Mouse (Mus musculus) lung, postnatal 0 days (tissue): Measurements from ENCODE around the gene Olfr768. TPM values are rescaled to one million over a fixed set of nuclear protein-coding genes. Genes with fewer than 3 reads are reported as not detected.
"Not testable (repeated sequence)": the region's sequence is repeated elsewhere in the genome, so short reads cannot be mapped to it uniquely, and the experiment has no call there.

Source experiments
- ATAC-seq: fragments of 200-750 bp; cut with Nextera tagmentation; 2 replicates; pipeline ENCODE4 v1.8.0; 2017; ENCODE audit warnings: moderate library complexity
- DNase-seq: peaks from one replicate; pipeline ENCODE4 v3.0.0-alpha.2; 2016; ENCODE audit warnings: low spot score
- H3K27ac ChIP-seq: fragments of 300-500 bp; sonication (generic); 2 replicates; pipeline ENCODE4 v1.5.1; 2014; ENCODE audit warnings: antibody characterized with exemption, mild to moderate bottlenecking, low read length, mixed read lengths
- H3K27me3 ChIP-seq: fragments of 300-500 bp; sonication (generic); replicated peaks from 2 replicates; pipeline ENCODE4 v1.6.1; 2014; ENCODE audit warnings: low read length, mixed read lengths; ENCODE audit not compliant: insufficient read depth
- H3K36me3 ChIP-seq: fragments of 300-500 bp; sonication (generic); 2 replicates; pipeline ENCODE4 v1.6.1; 2014; ENCODE audit warnings: low read length, mixed read lengths; ENCODE audit not compliant: insufficient read depth
- H3K4me1 ChIP-seq: fragments of 300-500 bp; sonication (generic); 2 replicates; pipeline ENCODE4 v1.6.1; 2014; ENCODE audit warnings: antibody characterized with exemption, low read depth, low read length, mixed read lengths; ENCODE audit not compliant: insufficient read depth
- H3K4me2 ChIP-seq: fragments of 300-500 bp; sonication (generic); replicated peaks from 2 replicates; pipeline ENCODE4 v1.6.1; 2014; ENCODE audit warnings: low read depth, mild to moderate bottlenecking, low read length, moderate library complexity, mixed read lengths
- H3K4me3 ChIP-seq: fragments of 300-500 bp; sonication (generic); 2 replicates; pipeline ENCODE4 v1.5.1; 2014; ENCODE audit warnings: low read depth, low read length
- H3K9ac ChIP-seq: fragments of 300-500 bp; sonication (generic); replicated peaks from 2 replicates; pipeline ENCODE4 v1.6.1; 2014; ENCODE audit warnings: low read depth, mild to moderate bottlenecking
- H3K9me3 ChIP-seq: fragments of 300-500 bp; sonication (generic); 2 replicates; pipeline ENCODE4 v1.6.1; 2016; ENCODE audit warnings: low read length, mixed read lengths
- CTCF ChIP-seq: IDR thresholded peaks from 2 replicates; pipeline ENCODE4 v1.5.1; 2016; ENCODE audit warnings: antibody characterized with exemption, mild to moderate bottlenecking
- EP300 ChIP-seq: IDR thresholded peaks from 2 replicates; pipeline ENCODE4 v1.6.1; 2016; ENCODE audit warnings: antibody characterized with exemption, mild to moderate bottlenecking, control low read depth
- WGBS: fragments of 180-500 bp; shearing (Covaris S2); extraction: QIAGEN DNeasy Blood & Tissue Kit; methylation state at CpG from one replicate; pipeline ENCODE4 v1.1.7; 2014; 5-methylcytosine and 5-hydroxymethylcytosine counted together
- polyA plus RNA-seq: library from polyadenylated mRNA; unstranded; fragments of >200 nt; fragmentation: Nextera tagmentation; extraction: Ambion mirVana; gene quantifications from 2 replicates; pipeline ENCODE4 v1.2.1, GENCODE M21; 2015

Gene Olfr768
- not detected in 2 replicates for polyA plus RNA-seq

DNA sequence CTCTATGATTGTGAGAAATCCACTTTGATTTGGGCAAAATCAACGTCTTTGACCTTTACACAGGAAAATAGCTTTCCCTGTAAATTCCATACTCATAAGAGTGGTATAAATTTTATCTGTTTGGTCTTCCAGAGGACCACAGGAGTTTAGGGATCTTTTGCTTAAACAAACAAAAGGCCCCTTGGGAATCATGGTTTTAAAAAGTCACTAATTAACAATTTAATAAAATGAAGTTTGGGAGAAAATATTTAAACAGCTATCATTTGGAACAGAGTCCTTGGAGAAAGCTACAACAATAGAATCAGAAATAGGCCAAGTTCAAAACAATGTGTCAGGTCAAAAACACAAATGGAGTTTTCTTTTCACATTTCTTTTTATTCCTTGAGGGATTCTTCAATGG is at the start of gene Olfr768:
Gene Olfr768, minus strand, starts transcription at position 101 of the 400 bp plus-strand sequence.
- Histone ChIP-seq H3K4me2 (no peak within 1 kb of the TSS), H3K9me3 (no peaks in the 10 kb centered on the region), H3K4me1 (no peaks in the 10 kb centered on the region), H3K9ac (no peak within 1 kb of the TSS), H3K4me3 (no peak within 1 kb of the TSS), H3K27me3 (no peaks in the 10 kb centered on the region), H3K36me3 (no peaks in the 10 kb centered on the region), H3K27ac (no peak within 1 kb of the TSS)
- TF ChIP-seq CTCF (no peak), EP300 (no peak)
- ATAC-seq, result no peak
- DNase-seq, result no peak
- WGBS, result 76% methylated on average over 1 of the region's 1 CpGs

DNA sequence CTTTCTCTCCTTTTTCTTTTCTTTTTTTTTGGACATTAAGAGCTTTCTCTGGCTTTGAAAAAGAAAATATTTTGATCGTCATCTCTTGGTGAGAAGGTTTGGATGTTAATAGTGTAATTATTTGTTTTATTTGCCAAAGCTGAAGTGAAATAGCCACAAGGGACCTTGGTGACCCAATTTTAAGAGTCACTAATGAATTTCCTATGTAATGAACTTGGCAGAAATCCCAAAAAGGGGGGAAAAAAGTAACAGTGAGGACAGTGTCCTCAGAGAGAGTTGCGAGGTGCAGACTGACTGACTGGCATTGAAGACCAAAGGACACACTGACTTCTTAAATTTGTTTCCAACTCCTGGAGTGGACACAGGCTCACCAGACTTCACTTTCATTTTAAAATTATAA is 39.7 kb upstream of the Olfr768 start, which contains the start of gene Olfr770:
Gene Olfr770, minus strand, starts transcription at position 101 of the 400 bp plus-strand sequence.
- no peak for TF ChIP-seq EP300
- no peak for TF ChIP-seq CTCF
- no peak within 1 kb of the TSS for H3K4me2 ChIP-seq

DNA sequence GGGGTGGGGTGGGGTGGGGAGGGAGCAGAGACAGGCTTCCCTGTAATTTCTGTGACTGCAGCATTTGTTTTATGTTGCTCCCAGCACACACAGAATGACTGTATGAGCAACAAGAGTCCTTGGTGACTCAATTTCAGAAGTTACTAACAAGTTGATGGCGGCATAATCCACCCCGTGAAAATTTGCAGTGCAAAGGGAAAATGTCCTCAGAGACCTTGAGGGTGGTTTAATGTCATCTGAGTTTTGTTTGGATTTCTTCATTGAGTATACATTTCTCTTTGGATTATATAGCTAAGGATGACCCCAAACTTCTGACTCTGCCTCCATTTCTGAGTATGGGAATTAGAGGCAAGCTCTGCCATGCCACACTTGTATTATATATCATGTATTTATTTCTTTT is 18.6 kb upstream of the Olfr768 start, which contains the start of gene Olfr769:
Gene Olfr769, minus strand, starts transcription at position 101 of the 400 bp plus-strand sequence.
- Histone ChIP-seq H3K9me3 (no peaks in the 10 kb centered on the region), H3K36me3 (no peaks in the 10 kb centered on the region), H3K27me3 (no peaks in the 10 kb centered on the region), H3K4me1 (no peaks in the 10 kb centered on the region), H3K4me2 (no peak within 1 kb of the TSS), H3K27ac (no peak within 1 kb of the TSS), H3K9ac (no peak within 1 kb of the TSS), H3K4me3 (no peak within 1 kb of the TSS)
- DNase-seq, result no peak
- WGBS, result 72% methylated on average over 2 of the region's 2 CpGs
- ATAC-seq, result no peak
- TF ChIP-seq EP300, result no peak
- TF ChIP-seq CTCF, result no peak

More for the DNA sequence above, 39.7 kb upstream of the Olfr768 start, which contains the start of gene Olfr770:
- no peak within 1 kb of the TSS for H3K4me3 ChIP-seq
- ATAC-seq, result no peak
- no peaks in the 10 kb centered on the region for H3K9me3 ChIP-seq
- DNase-seq, result no peak
- H3K4me1 ChIP-seq, result no peaks in the 10 kb centered on the region
- H3K27ac ChIP-seq, result no peak within 1 kb of the TSS
- H3K9ac ChIP-seq, result no peak within 1 kb of the TSS
- H3K36me3 ChIP-seq, result no peaks in the 10 kb centered on the region
- 74% methylated on average over 2 of the region's 2 CpGs for WGBS
- no peaks in the 10 kb centered on the region for H3K27me3 ChIP-seq

DNA sequence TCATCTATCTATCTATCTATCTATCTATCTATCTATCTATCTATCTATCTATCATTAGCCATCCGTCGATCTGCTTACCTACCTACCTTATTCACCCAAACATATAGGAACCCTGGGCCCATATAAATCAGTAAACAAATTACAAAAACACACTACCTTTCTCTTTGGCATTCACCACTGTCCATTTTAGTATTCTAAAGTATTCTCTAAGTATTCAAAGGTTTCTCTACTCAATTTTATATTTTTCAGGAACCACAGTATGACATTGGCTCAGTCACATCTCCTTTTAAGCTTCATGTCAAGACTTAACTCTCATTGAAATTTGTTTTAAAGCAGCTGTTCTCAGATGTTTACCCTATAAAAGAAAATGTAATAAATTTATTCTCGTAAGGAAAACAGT is 16.0 kb upstream of the Olfr768 start:
- no peak overlapping the region for H3K4me3 ChIP-seq
- 91% methylated on average over 3 of the region's 3 CpGs for WGBS
- DNase-seq (no peak), ATAC-seq (no peak)
- H3K4me2 ChIP-seq, result no peak overlapping the region
- no peaks in the 10 kb centered on the region for H3K36me3 ChIP-seq
- H3K4me1 ChIP-seq, result no peaks in the 10 kb centered on the region
- no peak overlapping the region for H3K9ac ChIP-seq
- TF ChIP-seq CTCF, result no peak
- TF ChIP-seq EP300, result no peak
- H3K9me3 ChIP-seq, result no peaks in the 10 kb centered on the region
- H3K27ac ChIP-seq, result no peak overlapping the region
- H3K27me3 ChIP-seq, result no peaks in the 10 kb centered on the region

DNA sequence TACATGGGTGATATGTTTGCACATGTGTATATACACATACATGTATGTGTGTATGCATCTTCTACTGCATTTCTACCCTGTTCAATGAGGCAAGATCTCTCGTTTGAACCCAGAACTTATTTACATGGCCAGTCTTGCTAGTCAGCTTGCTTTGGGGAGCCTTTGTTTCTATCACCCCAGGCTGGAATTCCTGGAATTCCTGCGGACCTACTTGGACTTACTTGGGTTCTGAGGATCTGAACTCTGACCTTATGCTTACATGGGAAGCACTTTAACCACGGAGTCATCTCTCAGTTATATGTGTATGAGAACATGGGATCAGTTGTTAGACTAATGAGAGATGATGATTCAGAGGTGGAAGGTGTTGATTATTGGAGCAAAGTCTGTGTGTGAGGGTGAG is 2.1 kb upstream of the Olfr768 start:
- ATAC-seq, result no peak
- 26% methylated on average over 3 of the region's 3 CpGs for WGBS

DNA sequence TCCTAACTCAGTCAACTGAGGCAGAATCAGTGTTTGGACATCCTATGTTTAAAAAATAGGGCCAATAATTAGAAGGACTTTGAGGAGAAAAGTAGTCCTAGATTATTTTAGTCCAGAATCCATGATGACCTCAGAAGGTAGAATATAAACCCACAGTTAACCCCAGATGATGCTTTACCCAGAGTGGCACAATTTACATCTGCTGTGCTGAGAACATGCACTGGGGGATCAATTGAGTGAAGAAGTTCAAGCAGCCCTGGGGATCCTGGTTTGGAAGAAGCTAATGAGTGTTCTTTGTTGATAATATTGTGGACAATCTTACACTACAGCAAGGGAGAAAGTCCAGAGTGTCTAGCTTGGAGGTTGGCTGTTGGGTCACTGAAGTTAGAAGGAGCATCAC is 16.4 kb downstream of the Olfr768 start, which contains the start of gene Olfr767:
Gene Olfr767, minus strand, starts transcription at position 101 of the 400 bp plus-strand sequence.
- not testable (repeated sequence) for H3K27me3 ChIP-seq, H3K4me1 ChIP-seq, H3K27ac ChIP-seq, H3K4me2 ChIP-seq, DNase-seq, H3K4me3 ChIP-seq, H3K9me3 ChIP-seq, H3K36me3 ChIP-seq, H3K9ac ChIP-seq, ATAC-seq

More for the DNA sequence above, 2.1 kb upstream of the Olfr768 start:
- no peak for TF ChIP-seq EP300
- TF ChIP-seq CTCF, result no peak
- no peak overlapping the region for H3K4me2 ChIP-seq
- no peaks in the 10 kb centered on the region for H3K4me1 ChIP-seq
- no peak overlapping the region for H3K4me3 ChIP-seq
- no peak for DNase-seq
- H3K36me3 ChIP-seq, result no peaks in the 10 kb centered on the region
- H3K27ac ChIP-seq, result no peak overlapping the region
- no peaks in the 10 kb centered on the region for H3K27me3 ChIP-seq
- no peaks in the 10 kb centered on the region for H3K9me3 ChIP-seq
- H3K9ac ChIP-seq, result no peak overlapping the region

DNA sequence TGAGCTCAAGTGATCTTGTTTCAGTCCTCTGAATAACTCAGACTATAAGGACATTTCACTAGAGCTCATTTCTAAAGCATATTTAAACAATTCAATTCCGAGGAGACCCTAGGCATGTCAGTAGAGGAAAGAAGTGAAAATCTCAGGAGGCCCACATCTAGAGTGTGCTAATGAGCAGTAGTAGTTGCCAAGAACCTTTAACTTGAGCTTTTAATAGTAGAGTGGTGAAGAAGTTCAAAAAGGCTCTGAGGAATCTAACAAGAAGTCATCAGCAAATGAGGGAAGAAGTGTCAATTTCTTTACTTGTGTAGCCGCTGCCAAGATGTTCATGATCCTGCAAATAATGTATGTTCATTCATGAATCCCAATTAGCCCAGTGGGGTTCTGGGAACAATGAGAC is 30.3 kb downstream of the Olfr768 start, which contains the start of gene Olfr766-ps1:
Gene Olfr766-ps1, minus strand, starts transcription at position 101 of the 400 bp plus-strand sequence.
- no peak within 1 kb of the TSS for H3K4me2 ChIP-seq
- no peak for TF ChIP-seq EP300
- no peak within 1 kb of the TSS for H3K27ac ChIP-seq
- no peaks in the 10 kb centered on the region for H3K9me3 ChIP-seq
- no peak for DNase-seq
- no peaks in the 10 kb centered on the region for H3K36me3 ChIP-seq
- 65% methylated on average over 2 of the region's 2 CpGs for WGBS
- H3K9ac ChIP-seq, result no peak within 1 kb of the TSS
- no peak within 1 kb of the TSS for H3K4me3 ChIP-seq
- no peaks in the 10 kb centered on the region for H3K4me1 ChIP-seq
- ATAC-seq, result no peak
- H3K27me3 ChIP-seq, result no peaks in the 10 kb centered on the region

DNA sequence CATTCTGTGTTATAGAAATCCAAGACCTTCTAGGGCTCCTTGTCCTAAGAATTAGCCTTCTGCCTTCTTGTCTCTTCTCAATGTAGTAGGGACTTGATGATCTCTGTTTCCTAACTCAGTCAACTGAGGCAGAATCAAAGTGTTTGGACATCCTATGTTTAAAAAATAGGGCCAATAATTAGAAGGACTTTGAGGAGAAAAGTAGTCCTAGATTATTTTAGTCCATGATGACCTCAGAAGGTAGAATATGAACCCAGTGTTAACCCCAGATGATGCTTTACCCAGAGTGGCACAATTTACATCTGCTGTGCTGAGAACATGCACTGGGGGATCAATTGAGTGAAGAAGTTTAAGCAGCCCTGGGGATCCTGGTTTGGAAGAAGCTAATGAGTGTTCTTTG is 49.3 kb downstream of the Olfr768 start, which contains the start of gene Olfr765:
Gene Olfr765, minus strand, starts transcription at position 101 of the 400 bp plus-strand sequence.
- not testable (repeated sequence) for H3K36me3 ChIP-seq, H3K4me1 ChIP-seq, H3K4me3 ChIP-seq, H3K27me3 ChIP-seq, H3K9me3 ChIP-seq, H3K27ac ChIP-seq, H3K4me2 ChIP-seq, H3K9ac ChIP-seq, DNase-seq, ATAC-seq
